Mouse (Mus musculus) lung, adult 2 months (tissue): Measurements from ENCODE around the gene Ctdsp2.

Source experiments
- CTCF ChIP-seq: fragments of 200-500 bp; IDR thresholded peaks from 2 replicates; pipeline ENCODE4 v1.5.1; 2011; ENCODE audit warnings: mild to moderate bottlenecking, low read length, control low read depth; ENCODE audit not compliant: insufficient read depth
- POLR2A ChIP-seq: fragments of 200-500 bp; IDR thresholded peaks from 2 replicates; pipeline ENCODE4 v1.6.1; 2011; ENCODE audit warnings: low read depth, mild to moderate bottlenecking, control low read depth, low read length, borderline replicate concordance; ENCODE audit errors: extremely low read depth

DNA sequence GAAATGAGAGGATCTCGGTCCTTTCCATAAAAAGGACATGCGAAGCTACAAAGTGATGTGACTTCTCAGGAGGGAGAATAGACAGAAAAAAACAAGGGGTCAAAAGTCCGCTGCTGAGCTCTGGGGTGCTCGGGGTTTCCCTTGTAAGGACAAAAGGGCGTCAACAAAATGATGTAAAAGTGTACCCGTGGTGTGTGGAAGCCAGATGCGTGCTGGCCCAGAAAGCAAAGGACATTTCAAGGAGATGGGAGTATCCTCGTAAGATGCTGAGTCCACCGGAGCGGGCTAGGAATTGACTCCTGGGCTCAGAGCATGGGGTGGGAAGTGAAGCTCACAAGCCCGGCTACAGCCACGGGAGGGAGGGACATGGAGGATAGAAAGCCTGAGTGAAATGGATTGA lies 59.1 kb downstream of the Ctdsp2 start:
- TF ChIP-seq CTCF (no peak), POLR2A (no peak)
